Mouse (Mus musculus) erythroblast, embryonic 14.5 days (primary cell): ENCODE data around the gene Hunk.

ENCODE experiments used
- GATA1 ChIP-seq: IDR thresholded peaks from 2 replicates; pipeline ENCODE4 v1.6.1; 2012; ENCODE audit warnings: low read length, inconsistent platforms, mixed read lengths
- TAL1 ChIP-seq: IDR thresholded peaks from 3 replicates; pipeline ENCODE4 v1.6.1; 2012; ENCODE audit warnings: low read length, inconsistent platforms, mixed read lengths

GRCm38 (mm10) chr16:90339026-90339425 lies 46.8 kb upstream of the Hunk start:
- TF ChIP-seq GATA1 (no peak), TAL1 (no peak)
